Mouse (Mus musculus): ENCODE results near the gene Btrc. TPM values are rescaled to one million over a fixed set of nuclear protein-coding genes. Genes with fewer than 3 reads are reported as not detected.
"Not testable (repeated sequence)": the region's sequence is repeated elsewhere in the genome, so short reads cannot be mapped to it uniquely, and the experiment has no call there.

Btrc gene
- total RNA-seq (2015) (14.7 and 17.6 TPM in 2 replicates), total RNA-seq (2017) (13.6 and 18.9 TPM in 2 replicates)

DNA sequence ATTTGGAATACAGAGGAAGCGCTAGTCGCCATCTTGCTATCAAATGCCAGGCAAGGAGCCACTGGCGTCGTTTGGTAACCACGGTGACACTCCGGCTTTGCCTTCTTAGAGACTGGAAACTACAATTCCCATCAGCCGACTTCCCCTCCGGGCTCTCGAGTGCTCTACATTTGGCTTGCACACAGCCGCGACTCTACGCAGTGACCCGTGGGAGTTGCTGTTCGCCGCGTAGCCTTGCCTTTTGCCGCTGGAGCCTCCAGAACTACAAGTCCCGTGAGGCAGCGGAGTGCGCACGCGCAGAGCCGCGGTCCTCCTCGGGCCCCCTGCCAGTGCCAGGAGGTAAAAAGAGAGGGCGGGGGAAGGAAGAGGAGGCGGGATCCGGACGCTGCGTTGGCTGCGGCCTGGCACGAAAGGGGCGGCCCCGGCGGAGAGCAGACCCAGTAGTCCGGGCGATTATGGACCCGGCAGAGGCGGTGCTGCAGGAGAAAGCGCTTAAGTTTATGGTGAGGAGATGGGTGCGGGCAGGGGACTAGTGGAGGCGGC lies at the start of gene Btrc:
Gene Btrc, plus strand, starts transcription at position 351 of the 543 bp plus-strand sequence.
- ATAC-seq (replicated peaks; ENCODE audit: poor library complexity) = peak; percentile 98

DNA sequence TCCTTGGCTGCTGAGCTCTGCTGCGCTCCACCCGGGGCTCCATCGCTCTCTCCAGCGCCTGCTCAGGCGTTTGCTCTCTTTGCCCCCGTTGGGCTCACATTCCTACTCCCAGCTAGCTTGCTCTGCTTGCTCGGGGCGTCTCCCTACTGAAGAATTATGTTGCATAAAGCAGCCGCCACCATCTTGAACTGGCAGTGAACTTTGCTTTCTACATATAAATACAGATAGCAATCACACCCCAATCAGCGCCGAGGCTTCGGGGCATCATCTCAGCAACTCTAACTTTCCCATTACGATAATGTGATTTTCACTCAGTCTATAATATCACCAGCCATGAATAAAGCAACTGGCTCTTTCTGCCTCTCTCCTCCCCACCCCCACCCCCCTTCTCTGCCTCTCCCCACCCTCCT lies 46.1 kb upstream of the Btrc start:
- ATAC-seq (replicated peaks; ENCODE audit: poor library complexity) = no peak

DNA sequence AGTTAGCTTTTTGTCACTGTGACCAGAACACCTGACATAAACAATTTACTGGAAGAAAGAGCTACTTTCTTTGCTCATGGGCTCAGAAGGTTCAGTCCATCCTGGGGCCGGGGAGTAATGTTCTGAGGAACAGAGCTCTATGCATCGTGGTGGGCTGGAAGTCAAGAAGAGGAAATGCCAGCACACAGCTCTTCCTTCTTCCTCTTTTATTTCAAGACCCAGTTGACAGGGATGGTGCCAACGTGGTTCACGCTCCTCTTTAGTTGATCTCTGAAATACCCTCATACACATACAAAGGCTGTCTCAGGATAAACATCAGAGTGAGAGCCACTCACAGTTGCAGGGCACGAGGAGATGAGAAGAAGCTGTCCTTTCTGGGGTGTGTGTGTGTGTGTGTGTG lies 42.5 kb upstream of the Btrc start:
- ATAC-seq (replicated peaks; ENCODE audit: poor library complexity) = peak; percentile 58

DNA sequence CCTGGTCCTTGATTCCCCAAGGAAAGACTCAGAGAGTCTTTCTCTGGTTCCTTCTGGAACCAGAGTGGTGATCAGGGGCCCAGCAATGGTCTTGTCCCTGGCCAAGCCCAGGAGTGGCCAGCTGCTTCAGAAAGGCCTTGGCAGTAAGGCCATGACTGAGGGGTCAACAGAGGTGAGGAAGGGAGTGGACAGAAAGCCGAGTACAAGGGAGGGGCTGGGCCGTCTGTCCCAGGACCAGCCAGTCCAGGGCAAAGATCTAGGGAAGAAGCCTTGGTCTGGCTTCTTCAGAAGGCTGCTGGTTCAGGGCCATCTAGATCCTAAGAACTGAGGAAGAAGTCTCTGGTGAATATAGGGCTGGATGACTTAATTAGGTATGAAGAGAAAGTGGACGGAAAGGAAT lies 34.5 kb upstream of the Btrc start:
- ATAC-seq (replicated peaks; ENCODE audit: poor library complexity) = no peak

DNA sequence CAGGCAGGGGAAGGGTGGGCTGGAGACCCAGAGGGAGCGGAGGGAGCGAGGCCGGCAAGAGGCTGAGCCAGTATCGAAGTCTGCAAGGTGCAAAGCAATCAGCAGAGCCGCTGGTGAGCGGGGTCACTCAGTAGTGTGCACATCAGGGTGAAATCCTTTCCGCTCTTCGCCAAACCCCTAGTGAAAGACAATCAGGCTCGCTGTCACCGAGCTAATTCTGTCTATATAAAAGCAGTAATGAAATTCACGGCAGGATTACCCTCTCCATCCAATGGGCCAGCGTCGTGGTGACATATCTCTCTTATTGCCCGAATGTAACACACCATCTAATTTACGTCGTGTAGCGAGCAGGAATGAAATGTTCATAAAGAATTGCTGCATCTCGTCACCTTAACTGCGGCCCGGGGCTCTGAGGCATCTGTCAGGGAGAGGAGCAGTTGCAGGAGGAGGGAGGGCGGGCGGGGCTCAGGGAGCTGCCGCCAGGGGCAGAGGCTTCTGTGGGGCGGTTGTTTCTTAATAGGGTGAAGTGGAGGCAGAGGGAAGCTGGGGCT lies 33.7 kb upstream of the Btrc start:
- ATAC-seq (replicated peaks; ENCODE audit: poor library complexity) = no peak

DNA sequence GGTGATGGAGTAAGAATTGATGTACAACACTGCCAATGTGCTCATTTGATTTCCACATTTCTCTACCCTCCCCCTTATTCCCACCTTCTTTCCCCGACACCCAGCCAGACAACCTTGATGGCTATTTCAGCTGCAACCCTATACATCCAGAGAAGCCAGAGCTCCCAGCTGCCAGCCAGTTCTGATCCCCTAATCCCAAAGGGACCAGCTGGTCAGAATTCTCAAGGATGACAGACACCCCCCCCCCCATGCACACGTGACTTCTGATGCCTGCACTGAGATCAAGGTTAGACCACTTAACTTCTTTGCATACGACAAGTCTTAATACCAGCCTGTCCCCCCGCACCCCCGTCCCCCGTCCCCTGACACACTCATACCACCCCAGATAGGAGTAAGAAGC lies 26.8 kb upstream of the Btrc start:
- no peak for ATAC-seq (replicated peaks; ENCODE audit: poor library complexity)

DNA sequence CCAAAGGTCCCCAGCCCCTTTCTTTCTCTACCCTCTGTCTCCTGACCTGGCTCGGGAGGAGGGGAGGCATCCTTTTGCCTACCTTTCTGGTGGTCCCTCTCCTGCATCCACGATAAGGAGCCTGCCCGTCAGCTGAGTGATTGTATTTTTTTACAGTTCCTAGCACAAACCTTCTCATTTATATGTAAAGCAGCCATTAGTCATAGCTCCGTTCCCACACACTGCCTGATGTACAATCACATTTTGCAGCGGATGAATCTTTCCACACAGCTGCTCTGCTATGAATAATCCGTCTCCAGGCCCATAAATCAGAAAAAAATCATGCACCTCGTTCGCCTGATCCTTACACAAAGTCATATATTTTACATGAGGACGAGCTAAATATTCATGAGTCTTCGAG lies 25.4 kb upstream of the Btrc start:
- ATAC-seq (replicated peaks; ENCODE audit: poor library complexity) = no peak

DNA sequence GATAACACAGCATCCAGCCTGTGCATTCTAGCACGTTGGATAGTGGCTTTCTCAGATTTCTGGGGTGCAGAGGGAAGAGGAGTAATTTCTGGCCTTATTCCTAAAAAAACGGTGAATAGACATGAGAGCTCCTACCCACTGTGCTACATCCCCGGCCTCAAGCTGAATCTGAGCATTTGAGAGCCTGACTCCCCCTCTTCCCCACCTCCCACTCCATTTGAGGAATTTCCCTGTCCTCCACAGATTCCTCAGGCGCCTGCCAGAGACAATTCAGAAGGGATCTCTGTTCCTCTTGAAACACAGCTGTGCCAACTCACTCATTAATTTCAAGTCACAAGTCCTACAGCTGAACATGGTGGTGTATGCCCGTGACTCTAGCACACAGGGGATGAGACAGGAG lies 19.6 kb upstream of the Btrc start:
- no peak for ATAC-seq (replicated peaks; ENCODE audit: poor library complexity)

DNA sequence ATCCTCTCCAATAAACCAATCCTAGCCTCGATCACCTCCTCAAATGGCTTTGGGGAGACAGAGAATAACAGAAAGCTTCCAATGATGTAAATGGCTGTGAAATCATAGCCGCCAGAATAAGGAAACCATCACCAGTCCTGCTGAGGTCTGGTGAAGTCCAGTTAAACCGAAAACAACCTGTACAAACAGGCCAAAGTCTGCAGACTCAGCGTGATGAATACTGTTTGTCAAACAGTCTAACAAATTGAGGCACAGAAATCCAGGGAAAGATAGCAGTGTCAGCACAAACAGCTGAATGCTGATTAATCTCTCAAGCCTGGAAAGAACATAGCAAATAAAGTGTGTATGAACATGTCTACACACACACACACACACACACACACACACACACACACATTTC lies 15.3 kb upstream of the Btrc start:
- no peak for ATAC-seq (replicated peaks; ENCODE audit: poor library complexity)

DNA sequence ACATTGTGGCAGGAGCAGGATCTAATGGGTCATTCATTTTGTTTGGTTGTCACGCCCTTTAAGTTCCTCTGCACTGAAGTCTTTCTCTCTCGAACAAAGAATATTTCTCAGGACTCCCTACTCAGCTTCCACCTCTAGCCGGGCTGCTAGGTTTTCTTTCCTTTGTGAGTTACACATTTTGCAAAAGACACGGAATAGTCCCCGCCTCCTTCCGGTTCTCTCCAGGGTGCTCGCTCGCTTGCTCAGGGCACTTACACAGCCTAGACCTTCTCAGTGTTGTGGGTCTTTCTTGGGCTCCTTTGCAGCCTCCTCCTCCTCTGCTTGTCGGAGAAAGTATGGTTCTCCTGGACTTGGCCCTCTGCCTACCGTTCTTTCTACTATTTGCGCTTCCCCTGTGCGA lies 13.1 kb upstream of the Btrc start:
- ATAC-seq (replicated peaks; ENCODE audit: poor library complexity) = no peak

DNA sequence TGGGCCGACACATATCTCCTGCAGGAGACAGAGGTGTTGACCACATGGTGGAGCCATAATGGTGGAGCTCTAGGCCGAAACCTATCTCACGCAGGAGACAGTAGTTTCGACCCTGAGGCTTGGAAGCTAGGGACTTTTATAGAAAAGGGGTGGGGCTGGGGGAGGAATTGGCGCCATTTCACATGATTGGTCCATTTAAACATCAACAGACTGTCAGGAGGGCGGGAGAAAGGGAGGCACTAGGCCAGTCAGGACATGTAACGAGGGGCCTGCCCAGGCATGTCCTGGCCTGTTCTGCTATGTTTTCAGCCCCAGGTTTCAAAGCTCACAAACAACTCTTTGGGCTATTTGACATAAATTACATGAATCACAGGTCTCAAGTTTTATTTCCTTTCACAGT lies 10.8 kb upstream of the Btrc start:
- ATAC-seq (replicated peaks; ENCODE audit: poor library complexity) = not testable (repeated sequence)

DNA sequence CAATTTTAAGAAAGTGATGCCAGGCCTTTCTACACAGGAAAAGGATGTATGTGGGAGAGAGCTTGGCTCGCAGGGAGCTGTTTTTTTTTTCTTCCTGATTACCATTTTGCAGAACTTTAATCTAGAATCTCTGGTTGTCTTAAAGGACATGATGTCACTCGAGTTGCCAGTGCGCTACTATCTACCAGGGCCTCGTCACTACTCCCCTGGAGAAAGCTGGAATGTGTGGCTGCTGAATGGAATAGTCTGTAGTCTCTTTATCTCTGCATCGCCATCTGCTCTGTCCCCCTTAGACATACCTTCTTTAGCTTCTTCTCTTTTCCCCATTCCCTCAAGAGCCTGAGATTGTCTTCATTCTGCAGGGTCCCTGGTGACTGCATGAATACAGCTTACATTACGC lies 7.9 kb upstream of the Btrc start:
- ATAC-seq (replicated peaks; ENCODE audit: poor library complexity) = no peak

DNA sequence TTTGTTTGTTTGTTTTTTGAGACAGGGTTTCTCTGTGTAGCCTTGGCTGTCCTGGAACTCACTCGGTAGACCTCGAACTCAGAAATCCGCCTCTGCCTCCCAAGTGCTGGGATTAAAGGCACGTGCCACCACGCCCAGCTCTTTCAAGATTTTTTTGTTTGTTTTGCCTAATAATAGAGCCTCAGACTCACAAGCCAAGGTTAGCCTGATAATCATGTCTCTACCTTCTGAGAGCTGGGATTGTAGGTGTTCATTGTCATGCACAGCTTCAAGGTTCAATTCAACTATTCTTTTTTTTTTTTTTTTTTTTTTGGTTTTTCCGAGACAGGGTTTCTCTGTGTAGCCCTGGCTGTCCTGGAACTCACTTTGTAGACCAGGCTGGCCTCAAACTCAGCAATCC lies 6.7 kb upstream of the Btrc start:
- not testable (repeated sequence) for ATAC-seq (replicated peaks; ENCODE audit: poor library complexity)

DNA sequence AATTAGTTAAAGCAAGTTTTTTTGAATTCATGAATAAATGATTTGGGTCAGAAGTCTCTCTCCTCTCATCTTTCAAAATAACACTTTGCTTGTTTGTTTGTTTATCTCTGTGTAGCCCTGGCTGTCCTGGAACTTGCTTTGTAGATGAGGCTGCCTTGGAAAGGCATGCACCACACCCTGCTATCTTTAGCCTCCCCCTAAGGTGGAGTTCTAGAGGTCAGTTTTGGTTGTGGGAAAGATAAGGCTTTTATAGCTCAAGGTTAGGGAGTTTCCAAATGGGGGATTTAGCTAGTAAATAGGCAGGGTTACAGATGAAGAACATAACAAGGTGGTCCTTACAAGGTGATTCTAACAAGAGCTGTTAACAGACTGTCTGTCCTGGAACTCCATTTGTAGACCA lies 3.0 kb upstream of the Btrc start:
- ATAC-seq (replicated peaks; ENCODE audit: poor library complexity) = no peak

DNA sequence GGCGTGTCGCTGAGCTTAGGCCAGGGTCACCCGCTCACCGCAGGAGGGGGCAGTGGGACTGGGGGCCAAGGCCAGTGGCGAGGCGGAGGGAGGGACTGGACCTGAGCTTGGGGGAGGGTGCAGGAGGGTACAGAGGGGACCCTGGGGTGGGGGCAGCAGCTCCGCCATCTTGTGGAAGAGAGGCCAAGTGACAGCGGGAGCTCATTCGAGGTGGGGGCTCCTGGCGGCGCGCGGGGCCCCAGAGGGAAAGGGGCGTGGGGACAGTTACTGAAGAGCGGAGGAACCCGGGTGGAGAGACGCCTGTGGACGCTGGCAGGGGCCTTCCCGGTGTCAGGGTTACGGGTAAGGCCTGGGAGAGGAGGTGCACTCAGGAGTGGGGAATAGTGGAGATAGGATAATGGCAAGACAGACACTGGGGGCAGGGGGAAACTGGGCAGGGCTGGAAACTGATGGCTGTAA lies 428 bp downstream of the Btrc start:
- ATAC-seq (replicated peaks; ENCODE audit: poor library complexity) = peak; percentile 9

DNA sequence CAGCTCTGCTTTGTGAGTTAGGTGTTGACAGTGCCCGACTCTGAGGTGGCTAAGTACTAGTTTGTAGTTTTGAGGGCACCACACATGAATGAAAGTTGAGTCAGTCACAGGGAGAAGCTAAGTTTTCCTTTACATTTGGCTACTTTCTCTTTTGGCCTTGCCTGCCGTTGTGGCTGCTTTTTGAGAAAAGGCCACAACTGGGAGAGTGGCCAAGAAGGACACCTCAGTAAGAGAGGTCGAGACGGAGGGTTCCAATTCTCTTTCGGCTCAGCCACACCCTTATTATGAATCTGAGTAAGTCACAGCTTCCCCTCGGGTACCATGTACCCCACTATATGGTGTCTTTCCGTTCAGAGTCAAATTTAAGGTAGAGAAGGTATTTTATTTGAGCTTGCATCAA lies 3.1 kb downstream of the Btrc start:
- ATAC-seq (replicated peaks; ENCODE audit: poor library complexity) = no peak

DNA sequence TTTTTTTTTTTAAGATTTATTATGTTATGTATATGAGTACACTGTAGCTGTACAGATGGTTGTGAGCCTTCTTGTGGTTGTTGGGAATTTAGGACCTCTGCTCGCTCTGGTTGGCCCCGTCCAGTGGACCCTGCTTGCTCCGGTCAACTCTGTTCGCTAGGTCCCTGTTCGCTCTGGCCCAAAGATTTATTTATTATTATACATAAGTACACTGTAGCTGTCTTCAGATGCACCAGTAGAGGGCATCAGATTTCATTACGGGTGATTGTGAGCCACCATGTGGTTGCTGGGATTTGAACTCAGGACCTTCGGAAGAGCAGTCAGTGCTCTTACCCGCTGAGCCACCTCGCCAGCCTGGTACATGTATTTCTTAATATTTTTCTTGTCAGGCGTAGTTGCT lies 21.3 kb downstream of the Btrc start:
- not testable (repeated sequence) for ATAC-seq (replicated peaks; ENCODE audit: poor library complexity)

DNA sequence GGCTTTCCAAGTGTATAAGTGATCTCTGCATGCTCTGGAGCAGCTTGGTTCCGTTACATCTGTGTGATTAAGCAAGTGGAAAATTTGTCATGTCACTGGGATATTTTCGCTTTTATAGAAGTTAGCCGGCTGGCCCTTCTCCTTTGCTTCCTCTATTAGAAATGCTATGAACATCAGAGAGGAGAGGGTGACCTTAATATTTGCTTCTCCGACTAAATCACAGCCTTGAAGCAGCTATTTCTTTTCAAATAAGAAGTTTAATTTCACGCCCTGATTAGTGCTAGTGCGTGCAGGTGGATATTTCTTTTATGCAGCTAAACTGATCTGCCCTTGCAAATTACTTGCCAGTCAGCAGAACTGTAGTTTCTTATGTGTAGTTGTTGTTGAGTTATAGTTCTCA lies 25.0 kb downstream of the Btrc start:
- ATAC-seq (replicated peaks; ENCODE audit: poor library complexity) = no peak

DNA sequence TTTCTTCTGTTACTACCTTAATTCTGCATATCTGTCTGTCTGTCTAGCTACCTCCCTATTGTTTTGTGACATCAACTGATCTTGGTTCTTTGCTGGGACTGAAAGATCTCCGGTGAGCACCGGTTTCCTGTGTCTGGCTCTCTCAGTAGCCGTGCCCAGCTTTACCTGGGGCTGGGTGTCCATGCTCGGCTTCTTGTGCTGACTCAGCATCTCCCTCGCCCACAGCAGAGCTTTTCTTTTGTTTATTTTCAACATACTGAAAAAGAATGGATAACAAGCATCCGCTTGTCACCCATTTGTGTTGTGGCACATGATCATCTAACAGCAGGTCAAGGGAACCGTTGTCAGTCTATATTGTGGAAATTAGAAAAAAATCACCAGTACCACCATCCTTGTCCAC lies 30.5 kb downstream of the Btrc start:
- ATAC-seq (replicated peaks; ENCODE audit: poor library complexity) = no peak

DNA sequence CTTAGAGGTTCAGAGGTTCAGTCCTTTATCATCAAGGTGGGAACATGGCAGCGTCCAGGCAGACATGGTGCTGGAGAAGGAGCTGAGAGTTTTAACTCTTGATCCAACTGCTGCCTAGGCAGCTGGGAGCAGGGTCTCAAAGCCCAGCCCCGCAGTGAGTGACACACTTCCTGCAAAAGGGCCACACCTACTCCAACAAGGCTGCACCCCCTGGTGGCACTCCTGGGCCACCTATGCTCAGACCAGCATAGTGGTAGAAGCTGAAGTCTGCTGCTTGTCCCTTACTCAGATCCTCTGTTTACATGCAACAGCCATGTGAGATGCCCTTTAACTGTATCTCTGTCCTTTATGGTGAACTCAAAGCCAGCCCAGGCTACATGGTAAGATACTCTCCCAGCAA lies 47.5 kb downstream of the Btrc start:
- ATAC-seq (replicated peaks; ENCODE audit: poor library complexity) = peak; percentile 58; the same call in 1 of the 2 replicates

DNA sequence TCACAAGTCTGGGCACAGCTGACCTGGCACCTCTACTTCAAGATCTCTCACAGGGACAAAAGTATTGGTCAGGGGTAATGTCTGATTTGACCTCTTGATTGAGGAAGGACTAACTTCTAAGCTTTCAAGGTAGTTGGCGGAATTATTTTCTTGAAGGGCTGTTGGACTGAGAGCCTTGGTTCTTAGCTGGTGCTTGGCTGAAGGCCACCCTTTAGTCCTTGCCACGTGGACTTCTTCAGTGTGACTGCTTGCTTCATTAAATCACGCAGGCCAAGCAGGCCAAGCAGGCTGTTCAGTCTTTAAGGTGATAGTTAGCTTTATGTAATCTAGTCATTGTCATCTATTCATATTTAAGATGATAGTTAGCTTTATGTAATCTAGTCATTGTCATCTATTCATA lies 49.2 kb downstream of the Btrc start:
- no peak for ATAC-seq (replicated peaks; ENCODE audit: poor library complexity)

DNA sequence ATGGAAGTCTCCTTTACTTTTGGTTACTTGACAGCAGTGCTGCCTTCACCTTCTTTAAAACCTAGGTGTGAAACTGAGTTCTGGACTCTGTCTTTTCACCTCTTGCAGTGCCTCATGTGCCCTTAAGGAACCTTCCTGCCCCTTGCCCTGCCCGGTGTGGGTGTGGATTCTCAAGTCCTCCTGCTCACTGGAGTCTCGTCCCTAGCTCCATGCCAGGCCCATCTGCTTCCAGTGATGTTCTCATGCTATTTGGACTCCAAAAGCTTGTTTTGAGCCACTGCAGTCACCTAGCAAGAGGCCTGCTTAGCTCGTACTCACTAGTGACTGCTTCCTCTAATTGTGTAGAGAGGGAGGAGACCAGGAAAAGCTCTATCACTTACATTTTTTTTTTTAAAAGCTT lies 50.4 kb downstream of the Btrc start:
- ATAC-seq (replicated peaks; ENCODE audit: poor library complexity) = no peak

DNA sequence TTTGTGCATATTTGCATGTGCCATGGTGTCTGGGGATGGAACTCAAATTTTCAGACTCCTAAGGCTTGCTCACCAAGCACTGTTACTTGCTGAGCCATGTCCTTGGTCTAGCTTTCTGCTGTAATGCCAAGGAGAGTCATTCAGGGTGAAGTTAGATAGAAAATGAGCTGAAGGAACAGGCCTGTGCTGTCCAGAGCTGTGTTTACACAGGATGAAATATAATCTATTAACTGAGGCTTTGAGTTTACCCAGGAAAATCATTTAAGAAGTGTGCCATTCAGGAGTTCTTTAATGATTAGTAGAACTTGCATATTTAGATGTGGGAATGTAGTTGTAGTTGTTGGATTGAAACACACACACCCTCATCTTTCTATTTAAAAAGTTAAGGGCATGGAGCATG lies 54.1 kb downstream of the Btrc start:
- ATAC-seq (replicated peaks; ENCODE audit: poor library complexity) = no peak
